Mouse (Mus musculus) ES-E14 (cell line): Measurements from ENCODE around the gene Gm11567.

Experiments used
- HCFC1 ChIP-seq: IDR thresholded peaks from 2 replicates; pipeline ENCODE4 v1.6.1; 2012; ENCODE audit warnings: low read length, inconsistent platforms, borderline replicate concordance; ENCODE audit not compliant: insufficient read depth
- MAFK ChIP-seq: IDR thresholded peaks from 2 replicates; pipeline ENCODE4 v1.6.1; 2014; ENCODE audit warnings: mild to moderate bottlenecking, low read depth, low read length, inconsistent platforms; ENCODE audit not compliant: insufficient read depth

GRCm38 (mm10) chr11:99851508-99851907 is 27.5 kb upstream of the Gm11567 start, which contains the start of gene Krtap4-16:
- TF ChIP-seq MAFK (no peak), HCFC1 (no peak)
